Mouse (Mus musculus): ENCODE results near the gene Parp2.
"Not testable (repeated sequence)": the region's sequence is repeated elsewhere in the genome, so short reads cannot be mapped to it uniquely, and the experiment has no call there.

The Parp2 gene

GRCm38 (mm10) chr14:50807487-50808072 lies at the start of gene Parp2, which contains the start of gene Ccnb1ip1:
Gene Parp2 (plus strand): TSS chr14:50807841.
Gene Ccnb1ip1 (minus strand): TSS chr14:50807732.
- peak; percentile 98 for DNase-seq

GRCm38 (mm10) chr14:50758416-50759085 lies 49.1 kb upstream of the Parp2 start:
- peak; percentile 49 for DNase-seq

GRCm38 (mm10) chr14:50765736-50766135 lies 41.9 kb upstream of the Parp2 start:
- no peak for DNase-seq

- no peak for DNase-seq
Observed at GRCm38 (mm10) chr14:50771342-50771741, 36.3 kb upstream of the Parp2 start.

GRCm38 (mm10) chr14:50782166-50782565 lies 25.5 kb upstream of the Parp2 start:
- DNase-seq = no peak

- DNase-seq = no peak
Observed at GRCm38 (mm10) chr14:50784391-50785250, 23.0 kb upstream of the Parp2 start.

GRCm38 (mm10) chr14:50785251-50785637 lies 22.4 kb upstream of the Parp2 start, which contains the start of gene Ttc5:
Gene Ttc5 (minus strand): TSS chr14:50785519.
- peak; percentile 88 for DNase-seq

GRCm38 (mm10) chr14:50788157-50788556 lies 19.5 kb upstream of the Parp2 start:
- DNase-seq = no peak

- no peak for DNase-seq
Observed at GRCm38 (mm10) chr14:50795261-50795935, 12.2 kb upstream of the Parp2 start.

- DNase-seq = no peak
Observed at GRCm38 (mm10) chr14:50795965-50796364, 11.7 kb upstream of the Parp2 start.

- no peak for DNase-seq
Observed at GRCm38 (mm10) chr14:50796464-50796863, 11.2 kb upstream of the Parp2 start.

- DNase-seq = no peak
Observed at GRCm38 (mm10) chr14:50798512-50798911, 9.1 kb upstream of the Parp2 start.

- peak; percentile 25 for DNase-seq
Observed at GRCm38 (mm10) chr14:50799502-50800259, 8.0 kb upstream of the Parp2 start.

GRCm38 (mm10) chr14:50802441-50802840 lies 5.2 kb upstream of the Parp2 start:
- DNase-seq = no peak

GRCm38 (mm10) chr14:50802843-50803562 lies 4.6 kb upstream of the Parp2 start:
- no peak for DNase-seq

GRCm38 (mm10) chr14:50804683-50805082 lies 3.0 kb upstream of the Parp2 start:
- no peak for DNase-seq

- not testable (repeated sequence) for DNase-seq
Observed at GRCm38 (mm10) chr14:50806469-50806868, 1.2 kb upstream of the Parp2 start.

- DNase-seq = no peak
Observed at GRCm38 (mm10) chr14:50813060-50813459, 5.4 kb downstream of the Parp2 start.

- DNase-seq = no peak
Observed at GRCm38 (mm10) chr14:50823240-50823639, 15.6 kb downstream of the Parp2 start.

- DNase-seq = no peak
Observed at GRCm38 (mm10) chr14:50824219-50824618, 16.6 kb downstream of the Parp2 start.

- peak; percentile 31 for DNase-seq
Observed at GRCm38 (mm10) chr14:50826579-50826978, 18.9 kb downstream of the Parp2 start.
